Mouse (Mus musculus): ENCODE measurements around the gene Tbcd.

The Tbcd gene

DNA sequence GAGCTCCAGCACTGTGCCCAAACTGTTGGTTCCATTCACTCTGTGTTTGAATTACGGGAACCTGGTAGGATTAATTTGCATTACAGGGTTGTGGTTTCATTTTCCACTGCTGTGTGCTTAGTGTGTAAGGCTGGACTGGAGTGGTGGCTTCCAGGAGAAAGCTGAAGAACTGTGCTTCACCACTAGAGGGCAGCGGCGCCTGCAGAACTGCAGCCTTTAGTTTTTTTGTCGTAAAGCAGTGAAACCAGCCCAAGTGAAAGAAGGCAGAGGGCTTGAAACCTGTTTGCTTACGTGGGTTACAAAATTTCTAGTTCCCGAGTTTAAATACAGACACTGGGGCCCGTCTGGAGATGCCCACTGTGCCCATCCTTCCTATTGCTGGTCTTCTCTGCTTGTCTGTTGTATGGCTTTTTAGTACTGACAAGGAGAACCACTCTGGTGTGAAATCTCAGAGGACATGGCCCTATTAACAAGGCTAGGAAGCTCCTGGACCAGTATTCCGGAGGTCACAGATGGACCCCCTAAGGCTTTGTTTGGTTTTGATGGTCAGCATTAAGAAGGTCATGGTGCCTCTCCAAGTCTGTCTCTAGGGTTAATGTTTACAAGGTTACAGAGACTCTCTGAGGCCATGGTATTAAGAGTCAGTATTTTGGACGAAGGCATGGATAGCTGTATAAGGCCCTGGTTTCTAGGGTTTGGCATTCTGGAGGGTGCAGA lies 24.1 kb downstream of the Tbcd start:
- DNase-seq (ENCODE audit: low read depth, low spot score) = peak; percentile 54

DNA sequence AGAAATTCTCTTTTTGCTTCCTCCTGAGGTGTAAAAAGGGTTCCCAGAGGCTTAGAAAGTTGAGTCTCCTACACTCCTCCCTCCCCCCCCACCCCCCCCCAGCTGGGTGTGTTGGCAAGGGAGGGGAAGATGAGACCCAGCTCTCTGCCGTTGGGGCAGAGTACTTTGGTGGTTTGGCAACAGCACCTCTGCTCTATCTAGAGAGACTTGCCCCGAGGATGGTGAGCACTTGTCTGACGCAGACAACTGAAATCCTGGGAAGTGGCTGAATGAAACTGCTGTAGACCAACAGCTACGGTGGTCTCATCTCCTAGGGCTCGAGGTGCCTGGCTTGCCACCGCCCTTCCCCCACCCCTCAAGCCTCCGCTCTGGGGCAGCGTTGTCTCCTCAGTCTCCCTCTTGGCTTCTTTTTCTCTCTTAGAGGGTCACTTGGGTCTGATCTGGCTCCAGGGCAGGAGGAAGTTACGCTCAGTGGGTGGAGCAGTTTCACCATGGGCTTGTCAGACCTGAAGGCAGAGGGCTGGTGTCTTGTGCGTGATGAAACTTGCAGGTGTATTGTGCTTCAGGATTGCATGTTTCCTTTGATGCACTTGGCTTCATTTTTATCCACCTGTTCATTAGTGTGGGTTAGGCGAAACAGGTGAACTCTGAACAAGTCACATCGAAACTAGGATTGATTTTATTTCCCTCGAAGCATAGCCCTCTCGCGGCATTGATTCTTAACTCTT lies 27.9 kb downstream of the Tbcd start:
- DNase-seq (ENCODE audit: low read depth, low spot score) = no peak

DNA sequence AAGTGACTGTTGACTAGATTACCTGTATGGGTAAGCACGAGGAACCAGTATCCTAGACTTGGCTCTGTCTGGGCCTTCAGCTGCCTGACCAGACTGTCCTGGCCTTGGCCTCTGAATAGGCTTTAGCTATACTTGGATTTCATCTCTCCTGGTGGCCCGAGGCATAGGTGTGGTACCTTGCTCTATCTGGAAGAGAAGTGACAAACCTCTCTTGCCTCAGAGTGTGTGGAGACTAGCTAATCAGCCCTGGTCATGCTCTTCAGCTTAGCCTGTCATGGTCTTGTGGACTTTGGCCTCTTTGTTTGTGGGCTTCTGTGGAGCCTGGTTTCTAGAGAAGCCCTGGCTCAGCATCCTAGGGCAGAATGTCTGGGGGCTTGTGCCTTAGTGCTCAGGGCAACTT lies 29.4 kb downstream of the Tbcd start:
- DNase-seq (ENCODE audit: low read depth, low spot score) = no peak

DNA sequence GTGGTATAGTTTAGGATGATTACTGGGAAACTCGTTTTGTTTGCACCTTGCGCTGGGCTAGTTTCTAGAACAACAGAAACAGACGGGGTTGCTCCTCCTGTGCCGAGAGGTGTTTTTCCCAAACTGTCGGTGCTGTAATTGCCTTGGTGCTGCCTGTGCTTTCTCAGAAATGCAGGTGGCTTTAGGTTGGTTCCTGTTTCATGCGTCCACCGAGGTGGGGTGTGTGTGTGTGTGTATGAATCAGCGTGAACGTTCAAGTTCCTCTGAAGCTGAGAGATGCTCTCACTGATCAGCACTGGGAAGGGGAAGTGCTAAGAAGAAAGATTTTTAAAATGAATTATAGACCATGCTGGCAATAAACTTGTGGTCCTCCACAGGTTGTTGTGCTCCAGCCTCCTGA lies 34.1 kb downstream of the Tbcd start:
- no peak for DNase-seq (ENCODE audit: low read depth, low spot score)

DNA sequence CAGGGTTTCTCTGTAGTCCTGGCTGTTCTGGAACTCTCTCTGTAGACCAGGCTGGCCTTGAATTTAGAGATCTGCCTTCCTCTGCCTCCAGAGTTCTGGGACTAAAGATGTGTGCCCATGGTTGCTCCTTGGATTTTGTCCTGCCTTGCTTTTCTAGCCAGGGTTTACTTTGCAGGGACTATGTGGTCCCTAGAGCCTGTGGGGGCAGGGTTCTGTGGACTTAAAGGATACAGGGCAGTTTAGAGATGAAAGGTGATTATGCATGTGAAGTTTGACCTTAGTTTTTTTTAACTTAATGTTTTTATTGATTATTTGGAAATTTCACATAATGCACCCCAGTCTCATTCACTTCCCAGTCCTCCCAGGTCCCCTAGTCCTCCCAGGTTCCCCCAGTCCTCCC lies 38.9 kb downstream of the Tbcd start:
- no peak for DNase-seq (ENCODE audit: low read depth, low spot score)

DNA sequence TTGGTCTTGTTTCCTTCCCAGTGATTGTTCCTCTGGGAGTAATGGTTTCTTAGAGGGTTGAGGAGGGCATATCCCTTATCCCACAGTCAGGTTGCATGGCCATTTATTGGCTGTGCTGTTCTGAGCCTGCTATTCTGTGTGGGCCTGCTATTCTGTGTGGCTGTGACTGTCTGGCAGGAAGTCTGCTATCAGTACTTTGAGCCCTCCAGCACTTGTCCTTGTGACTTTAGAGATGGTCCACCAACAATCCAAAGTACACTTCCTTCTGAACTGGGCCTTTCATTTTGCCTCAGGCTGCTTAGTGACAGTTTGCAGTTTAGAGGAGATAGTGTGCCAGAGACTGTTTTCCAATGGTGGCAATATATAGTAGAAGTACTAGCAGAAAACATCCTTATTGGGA lies 48.8 kb downstream of the Tbcd start:
- DNase-seq (ENCODE audit: low read depth, low spot score) = no peak

DNA sequence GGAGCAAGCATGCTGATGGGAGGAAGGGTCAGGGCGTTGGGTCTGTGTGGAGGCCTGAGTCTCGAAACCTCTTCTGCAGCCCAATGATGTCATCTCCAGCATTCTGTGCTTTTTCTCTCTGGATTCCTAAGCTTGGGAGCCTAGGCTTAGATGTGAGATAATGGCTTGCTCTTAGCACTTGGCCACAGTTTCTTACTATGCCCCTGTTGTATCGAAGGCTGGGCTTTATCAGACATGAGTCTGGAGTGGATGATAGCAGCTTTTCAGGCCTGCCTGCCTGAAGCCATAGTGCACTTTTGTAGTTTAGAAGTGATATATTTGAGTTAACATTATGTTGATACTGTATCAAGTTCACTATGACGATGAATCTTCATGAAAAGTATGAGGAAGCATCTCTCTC lies 49.8 kb downstream of the Tbcd start:
- DNase-seq (ENCODE audit: low read depth, low spot score) = no peak

DNA sequence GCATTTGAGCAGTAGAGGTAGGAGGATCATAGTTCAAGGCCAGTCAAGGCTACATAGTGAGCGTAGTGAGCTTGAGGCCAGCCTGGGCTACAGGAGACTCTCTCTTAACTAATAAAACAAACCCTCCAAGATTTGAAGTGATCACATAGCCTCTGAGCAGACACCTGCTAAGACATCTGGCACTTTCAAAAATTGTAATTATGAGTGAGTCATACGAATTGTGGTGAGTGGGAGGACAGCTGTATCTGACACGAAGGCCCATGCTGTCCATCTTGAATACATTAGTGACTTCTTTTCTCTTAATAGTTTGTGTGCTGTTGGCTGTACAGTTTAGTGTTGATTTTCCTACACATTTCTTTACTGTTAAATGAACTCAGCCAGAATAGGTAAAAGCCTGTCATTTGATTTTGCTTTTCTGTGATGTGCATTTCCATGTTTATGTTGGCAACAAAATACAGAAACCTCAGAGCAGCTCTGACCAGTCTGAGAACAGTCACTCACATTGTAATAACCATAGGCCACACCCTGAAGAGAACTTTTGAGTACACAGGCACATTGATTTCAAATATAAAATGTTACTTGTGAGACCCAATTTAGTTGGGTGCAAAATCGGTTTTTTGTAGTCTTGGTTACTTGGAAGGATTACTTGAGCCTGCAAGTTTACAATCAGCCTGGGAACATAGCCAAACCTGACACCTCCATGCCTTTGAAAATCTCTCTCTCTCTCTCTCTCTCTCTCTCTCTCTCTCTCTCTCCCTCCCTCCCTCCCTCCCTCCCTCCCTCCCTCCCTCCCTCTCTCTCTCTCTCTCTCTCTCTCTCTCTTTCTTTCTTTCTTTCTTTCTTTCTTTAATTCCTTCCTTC lies 50.5 kb downstream of the Tbcd start:
- no peak for DNase-seq (ENCODE audit: low read depth, low spot score)

DNA sequence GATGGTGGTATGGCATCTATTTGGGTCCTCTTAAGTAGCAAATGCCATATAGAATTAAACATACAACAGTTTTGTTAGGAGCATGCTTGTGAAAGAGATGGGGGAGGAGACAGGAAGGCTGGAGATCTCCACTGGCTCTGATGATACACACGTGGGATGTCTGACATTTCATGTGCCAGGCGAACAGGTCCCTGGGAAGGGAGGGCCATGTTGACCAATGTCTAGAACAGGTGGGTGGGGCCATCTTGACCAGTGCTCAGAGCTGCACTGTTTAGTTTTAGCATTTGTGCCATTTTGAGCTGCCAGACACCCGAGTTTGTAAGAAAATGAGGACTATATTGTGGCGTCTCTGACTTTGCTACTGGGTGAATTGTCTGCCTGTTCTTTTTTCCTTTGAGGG lies 56.7 kb downstream of the Tbcd start:
- no peak for DNase-seq (ENCODE audit: low read depth, low spot score)

DNA sequence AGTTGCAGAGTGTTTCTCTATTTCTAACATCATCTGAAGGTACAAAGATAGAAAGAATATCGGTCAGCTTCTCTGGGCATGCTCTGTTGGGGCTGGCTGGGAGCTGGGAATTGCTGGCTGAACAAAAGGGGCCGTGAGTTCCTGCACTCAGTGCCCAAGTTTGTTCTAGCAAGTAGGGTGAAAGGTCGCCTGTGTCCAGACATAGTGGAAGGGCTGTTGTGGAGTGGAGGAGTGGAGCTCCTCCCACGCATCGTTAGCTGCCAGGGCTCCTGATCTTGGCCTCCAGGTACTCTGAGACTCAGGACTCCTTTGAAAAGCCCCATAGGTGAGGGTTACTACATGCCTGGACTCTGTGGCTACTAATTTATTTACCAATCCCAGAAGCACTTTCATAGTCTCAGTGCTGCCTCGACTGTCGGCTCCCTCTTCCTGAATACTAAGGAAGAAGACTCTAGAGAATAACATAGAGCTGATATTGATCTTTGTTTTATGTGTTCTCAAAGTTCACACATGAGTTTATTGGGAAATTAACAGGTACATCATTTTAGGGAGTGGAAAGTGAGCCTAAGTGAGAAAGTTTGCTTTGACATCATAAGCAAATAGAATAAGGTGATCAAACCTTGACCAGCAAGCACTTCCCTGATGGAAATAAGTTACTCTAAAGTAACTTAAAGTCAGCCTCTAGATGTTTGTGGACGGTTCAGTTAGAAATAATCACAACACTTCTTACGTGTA lies 58.9 kb downstream of the Tbcd start:
- DNase-seq (ENCODE audit: low read depth, low spot score) = no peak

DNA sequence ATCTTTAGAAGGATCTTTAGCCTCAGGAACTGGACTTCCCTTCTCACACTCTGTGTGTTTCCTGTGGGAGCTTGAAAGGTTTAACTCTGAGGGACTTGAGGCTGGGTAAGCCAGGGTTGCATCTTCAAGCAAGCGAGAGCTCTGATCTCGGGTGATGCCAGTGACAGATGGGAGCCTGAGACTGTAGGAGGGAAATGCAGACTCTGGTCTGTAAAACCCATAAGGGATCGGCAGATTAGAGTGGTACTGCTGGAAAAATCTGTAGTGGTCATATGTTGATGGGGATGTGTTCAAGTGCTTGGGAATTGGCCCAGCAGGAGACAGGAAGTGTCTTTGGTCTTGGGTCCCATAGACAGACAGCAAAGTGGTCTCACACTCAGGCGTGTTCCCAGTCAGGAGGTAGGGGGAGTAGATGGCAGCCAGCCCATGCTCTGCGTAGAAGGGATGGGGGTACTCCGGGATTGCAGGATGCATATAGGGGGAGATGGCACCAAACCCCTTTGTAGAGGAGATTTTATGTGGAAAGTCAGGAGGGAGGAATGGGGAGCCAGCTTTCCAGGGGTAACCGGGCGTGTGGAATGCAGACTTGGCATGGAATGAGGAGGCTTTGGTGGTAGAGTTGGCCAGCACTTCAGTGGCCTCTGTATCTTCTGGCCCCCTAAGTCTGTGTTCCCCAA lies 61.3 kb downstream of the Tbcd start:
- no peak for DNase-seq (ENCODE audit: low read depth, low spot score)

DNA sequence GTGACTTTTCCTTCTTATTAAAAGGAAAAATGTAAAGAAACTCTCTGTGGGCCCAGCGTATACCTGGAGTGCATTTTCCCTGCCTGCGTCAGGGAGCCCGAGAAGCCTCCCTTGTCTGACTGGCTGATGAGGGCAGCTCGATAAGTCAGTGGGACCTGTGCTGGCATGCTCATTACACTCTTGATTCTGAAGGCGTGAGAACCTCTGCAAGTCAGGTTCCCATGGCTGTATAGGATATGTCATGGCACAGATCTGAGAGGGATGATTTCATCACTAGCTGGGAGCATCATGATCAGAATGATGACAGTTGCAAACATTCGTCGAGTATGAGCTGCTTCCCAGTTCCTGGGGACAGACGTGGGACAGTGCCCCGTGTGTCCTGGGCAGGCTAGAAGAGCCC lies 64.2 kb downstream of the Tbcd start:
- DNase-seq (ENCODE audit: low read depth, low spot score) = no peak

DNA sequence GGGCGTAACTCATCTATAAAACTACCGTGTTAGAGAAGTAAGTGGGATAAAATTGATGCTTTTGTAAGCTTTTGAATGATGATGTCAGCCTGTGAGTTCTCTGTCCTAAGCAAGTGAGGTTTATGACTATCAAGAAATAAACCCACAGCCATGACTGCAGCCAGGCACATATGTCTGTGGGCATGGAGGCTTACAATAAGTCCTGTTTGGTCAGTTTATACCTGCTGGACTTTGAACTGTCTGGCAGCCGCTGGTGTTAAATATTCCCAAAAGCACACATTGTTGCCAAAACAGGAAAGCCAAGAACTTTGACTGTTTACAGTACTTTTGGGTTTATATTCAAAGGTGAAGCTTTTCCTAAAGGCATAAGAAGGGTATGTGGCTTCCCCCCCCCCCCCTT lies 65.2 kb downstream of the Tbcd start:
- no peak for DNase-seq (ENCODE audit: low read depth, low spot score)

DNA sequence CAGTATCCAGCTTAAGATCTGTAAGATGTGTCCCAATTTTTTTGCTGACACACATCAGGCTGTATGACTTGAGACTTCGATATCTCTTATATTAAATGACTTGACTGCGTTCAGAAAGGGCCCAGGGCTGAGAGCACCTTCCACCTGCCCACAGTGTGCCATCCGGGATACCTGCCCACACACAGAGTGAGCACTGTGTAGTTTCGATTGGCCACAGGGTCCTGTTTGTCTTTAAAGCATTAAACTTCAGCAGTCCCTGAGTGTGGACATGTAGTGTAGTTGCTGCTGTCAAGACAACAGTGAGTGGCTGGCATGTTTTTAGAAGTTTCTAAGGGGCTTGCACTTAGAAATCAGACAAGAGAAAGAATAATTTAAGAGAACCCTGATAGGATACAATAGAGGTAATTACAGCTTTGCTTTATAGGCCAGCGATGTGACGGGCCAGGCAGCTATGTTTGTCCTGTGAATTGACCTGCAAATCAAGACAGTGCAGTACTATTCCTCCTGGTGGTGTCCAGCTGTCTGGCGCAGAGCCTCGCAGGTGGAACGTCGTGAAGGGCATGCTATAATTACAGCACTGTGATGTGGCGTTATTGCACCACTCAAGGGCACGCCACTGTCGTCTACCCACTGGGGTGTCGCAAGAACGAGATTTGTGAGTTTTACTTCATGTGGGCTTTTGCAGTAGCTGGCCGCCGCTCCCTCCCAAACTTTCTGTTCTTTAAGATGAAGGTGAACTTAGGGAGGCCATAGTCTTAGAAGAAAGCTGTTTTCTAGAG lies 66.1 kb downstream of the Tbcd start:
- DNase-seq (ENCODE audit: low read depth, low spot score) = no peak

DNA sequence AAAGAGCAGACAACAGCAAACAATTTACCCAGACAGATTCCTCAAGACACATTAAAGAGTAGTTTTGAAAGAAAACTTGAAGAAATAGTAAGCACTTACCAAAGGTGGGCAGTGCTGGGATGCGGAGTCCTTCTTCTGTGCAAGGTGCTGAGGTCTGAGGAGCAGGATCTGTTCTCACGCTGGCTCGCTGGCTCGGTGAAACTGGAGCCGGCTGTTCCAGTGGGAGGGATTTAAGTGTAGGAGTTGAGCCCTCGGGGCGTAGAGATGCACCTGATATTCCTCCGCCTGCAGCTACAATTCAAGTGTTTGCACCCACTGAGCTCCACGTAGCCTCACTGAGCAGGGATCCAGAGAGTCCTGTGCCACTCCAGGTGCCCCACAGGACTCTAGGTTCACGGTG lies 67.4 kb downstream of the Tbcd start, which contains the start of gene Zfp750:
TSS of gene Zfp750 (minus strand) at position 203 of the 400 bp plus-strand sequence.
- DNase-seq (ENCODE audit: low read depth, low spot score) = peak; percentile 76

DNA sequence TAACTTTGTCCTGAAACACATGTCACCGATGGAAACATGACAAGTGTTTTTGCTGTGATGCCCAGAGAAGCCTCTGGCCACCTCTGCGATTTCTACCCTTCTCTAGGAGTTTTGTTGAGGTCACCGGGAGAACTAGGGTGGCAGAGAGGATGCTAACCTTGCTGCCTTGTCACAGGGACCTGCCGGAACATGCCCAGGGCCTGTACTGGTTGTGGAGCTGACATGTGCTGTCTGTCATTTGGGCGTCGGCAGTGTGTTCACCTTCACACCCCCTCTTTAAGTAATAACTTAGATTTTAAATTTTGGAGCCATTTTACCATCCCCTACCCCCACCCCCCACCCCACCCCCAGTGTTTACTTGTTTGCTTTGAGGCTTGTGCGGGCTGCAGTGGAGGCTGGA lies 68.0 kb downstream of the Tbcd start:
- DNase-seq (ENCODE audit: low read depth, low spot score) = peak; percentile 31

DNA sequence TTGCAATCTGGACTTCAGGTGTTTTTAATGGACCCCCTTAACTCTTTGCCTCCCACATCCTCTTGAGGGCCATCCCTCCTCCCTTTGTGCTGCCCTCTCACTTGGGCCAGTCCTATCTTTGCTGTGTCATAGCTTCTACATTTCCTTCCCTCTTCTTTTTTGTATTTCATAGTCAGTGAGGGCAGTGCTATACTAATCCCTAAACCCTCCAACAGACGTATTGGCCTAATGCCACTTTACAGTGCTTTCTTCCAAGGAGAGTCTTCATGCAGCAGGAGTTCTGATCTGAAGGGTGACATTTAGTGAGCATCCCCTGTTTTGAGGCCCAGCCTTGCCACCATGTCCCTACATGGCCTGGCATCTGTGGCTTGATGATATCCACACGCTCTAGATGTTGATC lies 69.0 kb downstream of the Tbcd start:
- DNase-seq (ENCODE audit: low read depth, low spot score) = no peak

DNA sequence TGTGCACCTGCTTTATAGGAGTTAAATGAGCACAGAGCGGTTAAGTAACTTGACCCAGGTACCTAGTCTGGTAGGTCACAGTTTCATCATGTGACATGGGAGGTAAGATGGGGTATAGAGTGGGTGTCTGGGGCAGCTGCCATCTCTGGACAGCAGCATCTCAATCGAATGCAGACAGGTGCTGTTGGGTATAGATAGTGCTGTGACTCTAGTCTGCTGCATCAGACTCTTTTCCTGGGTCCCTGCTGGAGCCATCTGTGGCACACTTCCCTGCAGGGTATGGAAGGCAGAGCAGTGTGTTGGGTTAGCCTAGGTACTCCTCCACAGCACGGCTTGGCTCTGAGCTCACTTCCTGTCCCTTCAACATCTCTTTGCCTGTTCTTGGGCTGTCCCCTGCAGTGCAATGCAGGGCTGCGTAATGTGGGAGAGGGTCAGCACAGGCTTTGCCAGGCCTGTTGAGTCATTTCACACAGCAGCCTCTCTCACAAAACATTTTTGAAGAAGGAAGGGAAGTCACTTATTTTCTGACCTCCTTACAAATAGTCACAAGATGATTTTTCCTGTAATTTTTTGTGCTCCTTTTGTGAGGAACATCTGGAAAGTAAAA lies 70.5 kb downstream of the Tbcd start:
- DNase-seq (ENCODE audit: low read depth, low spot score) = no peak

DNA sequence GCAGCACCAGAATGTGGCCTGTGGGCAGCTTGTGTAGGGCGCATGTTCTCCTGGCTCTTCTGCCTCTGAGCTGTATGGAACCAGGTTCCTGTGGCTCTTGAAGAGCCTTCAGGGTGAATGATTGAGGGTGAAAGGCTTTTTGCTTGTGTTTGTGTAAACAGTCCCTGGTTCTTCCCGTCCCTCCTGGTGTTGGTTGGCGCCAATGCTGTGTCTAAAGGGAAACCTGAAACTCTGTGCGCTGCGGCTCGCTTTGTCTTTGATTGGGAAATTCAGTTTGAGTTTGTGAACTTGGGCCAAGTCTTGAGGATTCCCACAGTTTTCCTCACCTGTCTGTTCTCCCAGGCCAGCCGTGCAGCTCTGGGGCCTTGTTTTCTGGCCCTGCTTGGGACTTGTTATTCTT lies 72.4 kb downstream of the Tbcd start:
- no peak for DNase-seq (ENCODE audit: low read depth, low spot score)

DNA sequence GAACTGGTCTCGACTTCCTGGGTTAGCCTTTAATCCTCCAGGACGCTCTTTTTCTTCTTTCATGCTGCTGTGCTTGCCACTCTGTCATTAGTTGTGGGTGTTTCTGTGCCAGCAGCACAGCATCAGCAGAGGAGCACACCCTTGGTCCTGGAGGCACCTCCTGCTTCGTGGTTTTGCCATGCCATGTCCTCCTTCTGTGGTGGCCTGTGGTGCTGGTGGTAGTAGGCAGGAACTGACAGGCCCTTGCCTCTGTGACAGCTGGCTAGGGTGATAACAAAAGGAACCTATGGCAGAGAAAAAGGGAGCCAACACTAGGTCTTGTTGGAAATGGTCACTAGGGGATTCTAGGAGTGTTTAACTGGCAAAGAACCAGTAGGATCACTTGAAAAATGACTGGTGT lies 78.0 kb downstream of the Tbcd start:
- no peak for DNase-seq (ENCODE audit: low read depth, low spot score)
